Mouse (Mus musculus) stomach, postnatal 0 days (tissue): ENCODE measurements around the gene Gm12184. TPM values are rescaled to one million over a fixed set of nuclear protein-coding genes. Genes with fewer than 3 reads are reported as not detected.
"Not testable (repeated sequence)": the region's sequence is repeated elsewhere in the genome, so short reads cannot be mapped to it uniquely, and the experiment has no call there.

Experiments
- ATAC-seq: fragments of 200-750 bp; cut with Nextera tagmentation; 2 replicates; pipeline ENCODE4 v1.8.0; 2017; ENCODE audit not compliant: low FRiP score, low TSS enrichment
- DNase-seq: peaks from one replicate; pipeline ENCODE4 v3.0.0-alpha.2; 2016; ENCODE audit warnings: low spot score
- H3K27ac ChIP-seq: fragments of 300-500 bp; sonication (generic); replicated peaks from 2 replicates; pipeline ENCODE4 v1.5.1; 2014; ENCODE audit warnings: mild to moderate bottlenecking, control low read depth
- H3K27me3 ChIP-seq: fragments of 300-500 bp; sonication (generic); 2 replicates; pipeline ENCODE4 v1.6.1; 2014; ENCODE audit warnings: low read length; ENCODE audit not compliant: control insufficient read depth, insufficient read depth
- H3K36me3 ChIP-seq: fragments of 300-500 bp; sonication (generic); 2 replicates; pipeline ENCODE4 v1.6.1; 2014; ENCODE audit warnings: low read length, mixed read lengths; ENCODE audit not compliant: control insufficient read depth, insufficient read depth
- H3K4me1 ChIP-seq: fragments of 300-500 bp; sonication (generic); replicated peaks from 2 replicates; pipeline ENCODE4 v1.6.1; 2014; ENCODE audit warnings: antibody characterized with exemption; ENCODE audit not compliant: control insufficient read depth, insufficient read depth
- H3K4me2 ChIP-seq: fragments of 300-500 bp; sonication (generic); replicated peaks from 2 replicates; pipeline ENCODE4 v1.6.1; 2014; ENCODE audit warnings: low read depth, mild to moderate bottlenecking, control low read depth, moderate library complexity
- H3K4me3 ChIP-seq: fragments of 300-500 bp; sonication (generic); 2 replicates; pipeline ENCODE4 v1.5.1; 2014; ENCODE audit warnings: low read depth, low read length, control low read depth
- H3K9ac ChIP-seq: fragments of 300-500 bp; sonication (generic); 2 replicates; pipeline ENCODE4 v1.6.1; 2014; ENCODE audit warnings: mild to moderate bottlenecking, low read length, control low read depth, mixed read lengths
- H3K9me3 ChIP-seq: fragments of 300-500 bp; sonication (generic); 2 replicates; pipeline ENCODE4 v1.6.1; 2016; ENCODE audit warnings: low read length; ENCODE audit not compliant: control insufficient read depth
- CTCF ChIP-seq: IDR thresholded peaks from 2 replicates; pipeline ENCODE4 v1.5.1; 2016; ENCODE audit warnings: antibody characterized with exemption, low read depth, mild to moderate bottlenecking, moderate library complexity
- EP300 ChIP-seq: optimal IDR thresholded peaks from 2 replicates; pipeline ENCODE3; 2016; ENCODE audit warnings: antibody characterized with exemption
- whole genome bisulfite sequencing: fragments of 180-500 bp; shearing (Covaris S2); extraction: QIAGEN DNeasy Blood & Tissue Kit; methylation state at CpG from one replicate; pipeline ENCODE4 v1.1.7; 2014; 5-methylcytosine and 5-hydroxymethylcytosine counted together
- polyA plus RNA-seq: library from polyadenylated mRNA; unstranded; fragments of >200 nt; fragmentation: Nextera tagmentation; extraction: Ambion mirVana; gene quantifications from 2 replicates; pipeline ENCODE4 v1.2.1, GENCODE M21; 2015

The Gm12184 gene
- polyA plus RNA-seq, 1 experiment from 2014 or later: 5.0 TPM

DNA sequence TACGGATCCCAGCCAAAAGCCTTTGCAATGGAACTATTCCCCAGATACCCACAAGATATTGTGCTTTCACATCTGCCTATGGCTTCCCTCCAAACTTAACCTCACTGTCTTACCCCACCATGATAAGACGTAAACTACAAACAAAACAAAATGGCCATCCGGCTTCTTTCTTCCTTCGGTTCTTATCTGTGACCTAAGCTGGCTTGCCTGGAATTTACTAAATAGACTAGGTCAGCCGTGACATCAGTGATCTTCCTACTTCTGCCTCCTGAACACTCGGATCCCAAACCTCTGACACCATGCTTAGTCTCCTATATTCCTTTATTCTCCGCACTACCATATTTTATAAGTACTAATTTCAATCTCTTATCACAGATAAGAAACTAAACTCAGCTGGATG is 28.1 kb downstream of the Gm12184 start:
- no peaks in the 10 kb centered on the region for H3K27me3 ChIP-seq
- H3K4me3 ChIP-seq: no peak overlapping the region
- H3K4me1 ChIP-seq: no peaks in the 10 kb centered on the region
- H3K36me3 ChIP-seq: peaks cover 7% of the 10 kb centered on the region
- DNase-seq (no peak), ATAC-seq (no peak)
- no peak overlapping the region for H3K9ac ChIP-seq
- peak overlapping the region; percentile 86 for H3K4me2 ChIP-seq
- no peak for TF ChIP-seq CTCF
- TF ChIP-seq EP300: no peak
- H3K9me3 ChIP-seq: no peaks in the 10 kb centered on the region
- WGBS: 73% methylated on average over 7 of the region's 7 CpGs
- no peak overlapping the region for H3K27ac ChIP-seq

DNA sequence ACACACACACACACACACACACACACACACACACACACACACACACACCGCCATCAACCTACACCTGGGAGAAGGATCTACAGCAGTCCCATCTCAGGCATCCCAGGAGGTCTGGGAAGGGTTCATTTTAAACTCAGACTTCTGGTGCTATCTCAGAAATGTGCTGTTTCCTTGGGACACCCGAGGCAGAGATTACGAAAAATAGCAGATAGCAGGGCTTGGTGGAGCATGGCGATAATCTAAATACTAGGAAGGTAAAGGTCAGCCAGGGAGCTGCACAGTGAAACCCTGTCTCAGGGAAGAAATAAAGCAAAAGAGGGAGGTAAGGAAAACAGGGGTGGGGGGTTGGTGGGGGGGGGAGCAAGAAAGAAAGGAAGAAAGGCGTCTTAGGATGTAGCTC is 29.2 kb downstream of the Gm12184 start:
- Histone ChIP-seq H3K4me2 (no peak overlapping the region), H3K27ac (no peak overlapping the region), H3K36me3 (peaks cover 2% of the 10 kb centered on the region), H3K4me1 (no peaks in the 10 kb centered on the region), H3K27me3 (no peaks in the 10 kb centered on the region), H3K9me3 (no peaks in the 10 kb centered on the region), H3K4me3 (no peak overlapping the region), H3K9ac (no peak overlapping the region)
- TF ChIP-seq EP300 (no peak), CTCF (no peak)
- DNase-seq (no peak), ATAC-seq (no peak)
- WGBS: 65% methylated on average over 5 of the region's 5 CpGs

DNA sequence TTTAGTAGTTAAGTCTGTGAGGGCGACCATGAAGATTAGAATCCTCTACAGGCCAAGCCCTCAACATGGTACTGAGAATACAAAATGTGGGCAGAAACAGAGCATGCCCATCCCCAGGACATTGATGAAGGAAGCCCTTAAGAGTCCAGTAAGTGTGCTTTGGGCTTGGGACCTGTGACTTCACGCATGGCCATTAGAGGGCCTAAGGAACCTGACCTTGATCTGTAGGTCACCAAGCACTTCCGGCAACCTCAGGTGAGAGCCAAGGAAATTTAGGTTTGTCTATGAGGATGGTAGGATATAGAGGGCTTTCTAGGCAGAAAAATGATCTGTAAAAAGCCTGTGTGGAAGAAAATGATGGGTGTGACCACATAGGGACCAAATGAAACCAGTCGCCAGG is 30.2 kb downstream of the Gm12184 start:
- TF ChIP-seq CTCF (peak; percentile 25), EP300 (no peak)
- no peak overlapping the region for H3K4me2 ChIP-seq
- H3K36me3 ChIP-seq: no peaks in the 10 kb centered on the region
- H3K4me3 ChIP-seq: no peak overlapping the region
- no peak for ATAC-seq
- no peak for DNase-seq
- no peak overlapping the region for H3K27ac ChIP-seq
- no peaks in the 10 kb centered on the region for H3K9me3 ChIP-seq
- 85% methylated on average over 4 of the region's 4 CpGs for WGBS
- H3K9ac ChIP-seq: no peak overlapping the region
- no peaks in the 10 kb centered on the region for H3K4me1 ChIP-seq
- H3K27me3 ChIP-seq: no peaks in the 10 kb centered on the region

DNA sequence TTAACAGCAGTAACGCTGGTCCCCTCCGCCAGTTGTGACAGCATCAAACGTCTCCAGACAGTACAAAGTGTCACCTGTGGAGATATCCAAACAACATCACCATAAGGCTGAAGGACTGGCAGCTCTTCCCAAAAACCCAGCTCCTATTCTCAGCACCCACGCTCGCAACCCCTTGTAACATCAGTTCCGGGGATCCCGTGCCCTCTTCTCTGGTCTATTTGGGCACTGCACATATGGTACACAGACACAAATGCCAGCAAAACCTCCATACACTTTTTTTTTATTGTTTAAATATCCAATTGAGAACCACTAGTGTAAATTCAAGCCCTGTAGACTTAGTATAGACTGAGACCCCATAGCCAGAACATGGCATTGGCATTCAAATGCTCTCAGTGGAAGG is 31.2 kb downstream of the Gm12184 start:
- Histone ChIP-seq H3K27me3 (no peaks in the 10 kb centered on the region), H3K9ac (no peak overlapping the region), H3K27ac (no peak overlapping the region), H3K9me3 (no peaks in the 10 kb centered on the region), H3K36me3 (no peaks in the 10 kb centered on the region), H3K4me3 (no peak overlapping the region), H3K4me1 (no peaks in the 10 kb centered on the region), H3K4me2 (no peak overlapping the region)
- DNase-seq (no peak), ATAC-seq (no peak)
- TF ChIP-seq EP300 (no peak), CTCF (no peak)
- WGBS: 87% methylated on average over 7 of the region's 7 CpGs

DNA sequence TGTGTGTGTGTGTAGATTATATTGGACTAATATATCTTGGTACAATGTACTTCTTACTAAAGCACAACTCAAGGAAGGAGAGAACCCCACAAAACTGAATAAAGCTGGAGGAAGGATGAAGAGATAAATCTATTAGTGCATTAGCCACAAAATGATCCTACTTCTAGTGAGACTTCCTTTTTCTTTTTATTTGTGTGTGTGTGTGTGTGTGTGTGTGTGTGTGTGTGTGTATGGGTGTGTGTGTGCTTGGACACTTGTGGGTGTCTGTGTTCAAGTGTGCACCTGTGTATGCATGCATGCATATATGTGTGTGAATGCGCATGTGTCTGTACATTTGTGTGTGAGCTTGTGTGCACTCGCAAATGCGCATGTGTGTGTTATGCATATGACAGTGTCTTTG is 33.3 kb downstream of the Gm12184 start:
- ATAC-seq (no peak), DNase-seq (no peak)
- no peak for TF ChIP-seq CTCF
- TF ChIP-seq EP300: no peak

DNA sequence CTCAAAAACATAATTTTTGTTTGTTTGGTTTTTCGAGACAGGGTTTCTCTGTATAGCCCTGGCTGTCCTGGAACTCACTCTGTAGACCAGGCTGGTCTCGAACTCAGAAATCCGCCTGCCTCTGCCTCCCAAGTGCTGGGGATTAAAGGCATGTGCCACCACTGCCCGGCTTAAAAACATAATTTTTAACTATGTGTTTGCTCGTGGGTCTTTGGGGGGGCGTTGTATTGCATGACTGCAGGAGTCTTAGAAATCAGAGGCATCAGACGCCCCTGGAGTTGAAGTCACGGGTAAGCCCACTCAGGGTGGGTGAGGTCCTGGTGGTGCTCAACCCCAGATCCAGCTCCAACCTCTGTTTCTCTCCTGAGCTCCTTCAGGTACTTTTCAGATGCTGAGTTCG is 34.6 kb downstream of the Gm12184 start:
- not testable (repeated sequence) for H3K4me3 ChIP-seq, H3K4me1 ChIP-seq, H3K36me3 ChIP-seq, H3K4me2 ChIP-seq, H3K9me3 ChIP-seq, H3K9ac ChIP-seq, H3K27ac ChIP-seq, ATAC-seq, H3K27me3 ChIP-seq, DNase-seq
- WGBS: 89% methylated on average over 9 of the region's 9 CpGs

More for the DNA sequence above, 33.3 kb downstream of the Gm12184 start:
- no peaks in the 10 kb centered on the region for H3K9me3 ChIP-seq
- H3K27me3 ChIP-seq: no peaks in the 10 kb centered on the region
- no peak overlapping the region for H3K9ac ChIP-seq
- H3K4me1 ChIP-seq: no peaks in the 10 kb centered on the region
- no peak overlapping the region for H3K27ac ChIP-seq
- H3K36me3 ChIP-seq: no peaks in the 10 kb centered on the region
- 97% methylated on average over 3 of the region's 3 CpGs for WGBS
- H3K4me3 ChIP-seq: no peak overlapping the region
- H3K4me2 ChIP-seq: no peak overlapping the region
